Comparison of ENCODE assay signal across 9 mouse cellular contexts in the genomic region with DNA sequence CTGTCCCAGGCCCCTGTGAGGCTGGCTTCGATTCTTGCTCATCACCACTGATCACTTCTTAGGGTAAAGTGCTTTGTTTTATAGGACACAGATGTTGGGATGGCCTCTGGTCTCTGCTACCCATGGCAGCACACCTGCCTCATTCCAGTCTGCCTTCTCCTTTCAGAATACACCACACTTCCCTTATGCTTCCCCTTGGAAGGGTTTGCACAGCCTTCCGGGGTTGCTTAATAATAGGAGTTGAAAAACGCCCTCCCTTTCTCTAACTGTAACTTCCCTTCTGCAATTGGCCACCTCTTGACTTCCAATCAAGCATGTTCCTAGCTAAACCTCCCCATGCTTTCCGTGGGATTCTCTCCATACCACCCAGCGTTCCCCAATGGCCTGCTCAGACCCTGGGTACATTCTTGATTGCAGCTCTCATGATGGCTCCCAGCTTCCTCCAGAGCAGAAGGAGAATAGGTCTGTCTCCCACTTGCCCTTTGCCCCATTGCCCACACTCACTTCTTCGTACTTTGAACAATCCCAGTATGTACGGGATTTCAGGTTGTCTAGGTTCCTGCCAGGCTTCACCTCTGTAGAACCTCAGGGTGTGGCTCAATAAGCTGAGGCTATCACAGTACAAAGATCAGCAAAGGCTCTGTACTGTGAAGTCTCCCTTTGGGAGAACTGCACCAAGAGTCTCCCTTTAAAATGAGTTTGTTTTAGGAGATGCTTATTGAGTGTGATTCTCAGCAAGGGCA.
A peak's percentile ranks its signal among the peaks of the same experiment; 100 is the strongest.
DNase-seq lines count a peak whose midpoint lies in the region; ATAC-seq and TF ChIP-seq lines count a peak whose summit lies in the region.
"Had no signal": no experiment of that assay in that cellular context is flagged by ENCODE, and none has a peak within 500 bp of the region (broad histone marks: within the 10 kb centered on the region; RNA-seq: fewer than 3 reads in every experiment).

No protein-coding gene starts in this region.

- H3K27ac ChIP-seq in heart, postnatal 0 days (ENCODE audit: low read depth), result peak overlapping the region; percentile 24
- peak overlapping the region; percentile 79 for H3K27ac ChIP-seq in intestine, embryonic 15.5 days
- peak overlapping the region; percentile 67 for H3K27ac ChIP-seq in limb, embryonic 14.5 days (replicated peaks; ENCODE audit: low read depth, low read length)
- H3K27ac ChIP-seq: hindbrain, embryonic 12.5 days had no signal

- no peaks in the 10 kb centered on the region for H3K36me3 ChIP-seq in heart, postnatal 0 days (replicated peaks; ENCODE audit: control insufficient read depth, insufficient read depth, low read length)
- H3K36me3 ChIP-seq in intestine, embryonic 15.5 days, result no peaks in the 10 kb centered on the region
- no peaks in the 10 kb centered on the region for H3K36me3 ChIP-seq in limb, embryonic 14.5 days (ENCODE audit: control insufficient read depth, insufficient read depth, low read length)
- H3K36me3 ChIP-seq: hindbrain, embryonic 12.5 days had no signal

- H3K9ac ChIP-seq in heart, postnatal 0 days (replicated peaks; ENCODE audit: low read depth, low read length), result no peak overlapping the region
- no peak overlapping the region for H3K9ac ChIP-seq in intestine, embryonic 15.5 days
- no peak overlapping the region for H3K9ac ChIP-seq in limb, embryonic 14.5 days (ENCODE audit: low read depth, low read length, severe bottlenecking)
- H3K9ac ChIP-seq: hindbrain, embryonic 12.5 days had no signal

- H3K4me1 ChIP-seq in heart, postnatal 0 days (ENCODE audit: control insufficient read depth, insufficient read depth), result peaks cover 8% of the 10 kb centered on the region
- peaks cover 22% of the 10 kb centered on the region for H3K4me1 ChIP-seq in intestine, embryonic 15.5 days (replicated peaks)
- peaks cover 22% of the 10 kb centered on the region for H3K4me1 ChIP-seq in limb, embryonic 14.5 days (ENCODE audit: control insufficient read depth, insufficient read depth, low read length)

- no peaks in the 10 kb centered on the region for H3K9me3 ChIP-seq in heart, postnatal 0 days (replicated peaks; ENCODE audit: control insufficient read depth, low read length)
- H3K9me3 ChIP-seq in intestine, embryonic 15.5 days, result no peaks in the 10 kb centered on the region
- H3K9me3 ChIP-seq in limb, embryonic 14.5 days (ENCODE audit: control insufficient read depth, low read length), result no peaks in the 10 kb centered on the region
- H3K9me3 ChIP-seq: hindbrain, embryonic 12.5 days had no signal

- no peak for ATAC-seq in heart, postnatal 0 days (ENCODE audit: insufficient read depth, low read depth)
- peak; percentile 37; the same call in 1 of the 2 replicates for ATAC-seq in common myeloid progenitor, adult 5-6 weeks (replicated peaks; ENCODE audit: low read depth, poor library complexity, severe bottlenecking)
- peak; percentile 93 for ATAC-seq in intestine, embryonic 15.5 days
- no peak for ATAC-seq in limb, embryonic 14.5 days (ENCODE audit: low FRiP score, low read depth)

- no peaks in the 10 kb centered on the region for H3K27me3 ChIP-seq in heart, postnatal 0 days (ENCODE audit: control insufficient read depth, insufficient read depth, low read length)
- no peaks in the 10 kb centered on the region for H3K27me3 ChIP-seq in intestine, embryonic 15.5 days (replicated peaks)
- H3K27me3 ChIP-seq in limb, embryonic 14.5 days (ENCODE audit: control insufficient read depth, insufficient read depth, low read length), result no peaks in the 10 kb centered on the region
- H3K27me3 ChIP-seq: hindbrain, embryonic 12.5 days had no signal

- no peak overlapping the region for H3K4me2 ChIP-seq in heart, postnatal 0 days (ENCODE audit: low read depth, low read length)
- H3K4me2 ChIP-seq in intestine, embryonic 15.5 days (replicated peaks), result peak overlapping the region; percentile 22; the same call in 1 of the 2 replicates
- H3K4me2 ChIP-seq in limb, embryonic 14.5 days (replicated peaks; ENCODE audit: low read depth, low read length, severe bottlenecking), result no peak overlapping the region
- H3K4me2 ChIP-seq: hindbrain, embryonic 12.5 days had no signal

- intact Hi-C loops in heart, postnatal 10 days (cut with DNase I), result no loop called here

- TF ChIP-seq POLR2A in limb, embryonic 14.5 days (IDR thresholded peaks at IDR 0.05; ENCODE audit: borderline replicate concordance, extremely low read depth, insufficient read depth, insufficient read length), result no peak

- no peak for TF ChIP-seq CTCF in heart, postnatal 0 days (IDR thresholded peaks at IDR 0.05; ENCODE audit: low read depth)

- no peak for DNase-seq in heart, postnatal 0 days (ENCODE audit: low spot score)
- DNase-seq in heart, postnatal 10 days, result no peak
- DNase-seq in limb, embryonic 14.5 days (ENCODE audit: low spot score), result no peak
- no peak for DNase-seq in gastrocnemius, postnatal 25 days
- DNase-seq in right cerebral cortex, postnatal 14 days, result no peak
- DNase-seq in embryo, embryonic 9.5 days (ENCODE audit: extremely low spot score), result no peak

- no peak overlapping the region for H3K4me3 ChIP-seq in heart, postnatal 0 days (ENCODE audit: low read depth, low read length)
- H3K4me3 ChIP-seq in intestine, embryonic 15.5 days (replicated peaks), result no peak overlapping the region
- no peak overlapping the region for H3K4me3 ChIP-seq in limb, embryonic 14.5 days (replicated peaks; ENCODE audit: low read length)
- H3K4me3 ChIP-seq: hindbrain, embryonic 12.5 days had no signal

- TF ChIP-seq EP300 in heart, postnatal 0 days (IDR thresholded peaks at IDR 0.05; ENCODE audit: low read depth), result no peak

- 69% methylated on average over 7 of the region's 7 CpGs for WGBS in heart, postnatal 0 days
- WGBS in intestine, embryonic 15.5 days, result 72% methylated on average over 7 of the region's 7 CpGs
- 57% methylated on average over 7 of the region's 7 CpGs for WGBS in limb, embryonic 14.5 days

Comparison
In these comparisons a context has a peak if more than half of its experiments do, and no peak if none do; other contexts are left out.
1. ATAC-seq: peak in common myeloid progenitor, adult 5-6 weeks (single experiment) and intestine, embryonic 15.5 days (single experiment); none in heart, postnatal 0 days (single experiment) and limb, embryonic 14.5 days (single experiment).
2. H3K27ac ChIP-seq: peak in every context shown above with its lines; median percentile 79 in intestine, embryonic 15.5 days; 67 in limb, embryonic 14.5 days; 24 in heart, postnatal 0 days.